Mouse (Mus musculus): ENCODE results near the gene Sult1e1.

Sult1e1 gene

DNA sequence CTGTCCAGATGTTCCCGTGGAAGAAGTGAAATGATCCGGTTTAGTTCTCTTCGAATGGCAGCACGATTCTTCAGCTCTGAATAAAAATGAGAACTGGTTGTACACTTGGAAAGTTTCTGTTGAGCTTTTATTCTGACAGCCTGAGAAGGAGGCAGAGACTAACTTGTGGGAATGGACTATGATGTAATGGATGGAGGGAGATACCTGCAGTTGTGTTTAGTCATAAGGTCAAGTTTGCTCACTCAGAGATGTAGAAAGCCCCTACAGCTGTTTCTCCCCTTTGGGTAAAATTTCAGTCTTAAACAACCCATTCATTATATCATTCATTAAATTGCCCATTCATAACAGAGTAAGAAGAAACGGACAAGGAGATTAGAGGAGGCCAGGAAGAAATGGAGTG, at the start of gene Sult1e1:
Gene Sult1e1, minus strand, starts transcription at position 101 of the 400 bp plus-strand sequence.
- no peak for DNase-seq

DNA sequence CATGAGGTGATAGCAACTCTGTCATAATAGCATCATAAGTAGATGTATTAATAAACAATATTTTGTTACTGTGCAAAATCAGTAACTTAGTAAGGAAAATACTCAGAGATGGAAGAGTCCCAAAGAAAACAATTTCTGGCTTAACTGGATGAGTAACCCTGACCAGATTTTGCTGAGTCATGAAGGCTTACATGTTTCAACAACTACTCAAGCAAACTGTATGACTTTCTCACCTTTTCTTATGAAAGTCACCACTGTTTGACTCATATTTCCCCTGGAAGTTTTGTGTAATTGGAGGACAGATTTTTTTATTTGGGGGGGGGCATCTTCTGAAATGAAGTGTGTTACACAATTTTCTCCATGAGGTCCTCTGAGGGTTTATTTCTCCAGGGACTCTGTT, 31.3 kb upstream of the Sult1e1 start:
- no peak for DNase-seq

DNA sequence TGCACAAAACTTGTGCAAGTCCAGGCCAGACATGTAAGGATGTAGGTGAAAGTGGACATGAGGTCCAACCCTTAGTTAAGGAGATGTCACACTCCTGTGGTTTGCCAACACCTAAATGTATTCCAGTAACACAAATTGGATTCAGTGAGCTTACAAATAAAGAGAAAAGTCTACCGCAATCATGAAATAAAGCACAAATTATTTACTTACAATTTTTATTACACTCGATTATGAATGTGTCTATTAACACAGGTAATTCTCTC, 23.7 kb upstream of the Sult1e1 start:
- DNase-seq, result no peak

DNA sequence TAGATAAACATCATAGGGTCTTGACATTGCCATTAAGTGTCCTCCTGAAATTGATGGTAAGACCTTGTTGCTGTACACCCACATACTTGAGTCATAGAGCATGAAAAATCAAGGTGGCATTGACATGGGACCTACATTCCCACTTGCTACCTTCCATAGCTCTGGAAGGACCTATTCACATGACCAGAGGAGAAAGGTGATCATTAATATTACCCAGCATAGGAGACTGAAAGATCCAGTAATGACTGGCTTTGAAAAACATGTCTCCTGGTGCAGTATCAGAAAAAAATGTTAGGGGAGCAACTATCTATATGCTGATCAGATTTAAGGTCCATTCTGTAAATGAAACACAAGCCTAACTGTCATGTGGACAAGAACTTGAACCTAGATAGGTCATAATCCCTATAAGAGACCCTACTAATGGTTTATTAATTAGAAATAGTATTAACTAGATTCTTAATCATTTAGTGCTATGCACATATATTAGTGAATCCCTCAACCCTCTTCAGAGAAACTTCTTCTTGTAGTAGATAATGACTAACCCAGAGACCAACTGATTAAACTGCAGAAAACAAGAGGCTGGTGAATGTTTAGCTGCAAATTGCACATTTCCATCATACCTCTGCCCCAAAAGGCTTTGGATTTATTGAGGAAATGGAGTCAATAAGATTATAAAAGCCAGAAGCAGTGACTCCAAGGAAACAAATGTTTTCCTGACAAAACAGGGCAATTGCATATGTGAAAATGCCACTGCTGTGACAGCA, 23.2 kb upstream of the Sult1e1 start:
- no peak for DNase-seq

DNA sequence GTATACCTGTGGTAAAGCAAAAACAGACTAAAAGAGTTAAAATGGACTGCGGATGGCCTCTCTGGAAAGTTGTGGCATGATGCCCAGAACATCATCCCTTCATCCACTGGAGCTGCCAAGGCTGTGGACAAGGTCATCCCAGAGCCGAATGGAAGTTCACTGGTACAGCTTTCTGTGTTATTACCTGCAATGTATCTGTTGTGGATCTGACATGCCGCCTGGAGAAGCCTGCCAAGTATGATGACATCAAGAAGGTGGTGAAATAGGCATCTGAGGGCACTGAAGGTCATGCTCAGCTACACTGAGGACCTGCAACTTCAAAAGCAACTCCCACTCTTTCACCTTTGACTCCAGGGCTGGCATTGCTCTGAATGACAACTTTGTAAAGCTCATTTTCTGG, 9.6 kb upstream of the Sult1e1 start:
- no peak for DNase-seq

DNA sequence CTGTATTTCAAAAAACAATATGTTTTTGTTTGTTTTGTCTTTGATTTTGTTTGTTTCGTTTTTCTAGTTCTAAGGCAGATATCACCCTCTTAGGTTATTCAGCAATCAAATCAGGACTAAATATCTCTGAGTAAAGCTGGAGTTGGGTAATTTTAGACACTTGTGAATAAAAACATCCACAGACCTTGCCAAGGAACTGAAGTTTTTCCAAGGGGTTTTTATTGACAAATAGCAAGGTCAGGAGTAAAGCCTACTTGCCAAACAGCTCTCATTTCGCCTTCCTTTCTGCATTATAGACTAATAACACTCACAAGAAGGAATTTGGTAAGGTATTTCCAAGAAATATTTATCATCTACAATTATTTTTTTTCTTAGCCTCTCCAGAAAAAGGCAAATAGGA, 6.5 kb upstream of the Sult1e1 start:
- no peak for DNase-seq

DNA sequence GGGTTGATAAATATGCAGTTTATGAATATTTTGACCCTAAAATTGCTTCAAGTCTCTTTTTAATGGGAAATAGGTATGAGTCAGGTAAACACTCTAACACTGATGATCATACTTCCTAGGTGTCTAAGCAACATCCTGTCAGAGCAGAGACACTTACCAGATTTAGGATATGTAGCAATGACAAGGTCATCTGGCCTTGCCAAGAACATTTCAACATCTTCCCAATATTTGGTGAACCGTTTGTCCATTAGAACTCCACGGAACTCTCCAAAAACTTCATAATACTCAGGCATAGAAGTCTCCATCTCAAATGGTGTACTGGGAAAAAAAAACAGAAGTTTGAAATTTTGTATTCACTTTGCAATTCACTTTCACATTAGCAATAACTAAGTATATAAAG, 1.5 kb downstream of the Sult1e1 start:
- DNase-seq, result no peak

DNA sequence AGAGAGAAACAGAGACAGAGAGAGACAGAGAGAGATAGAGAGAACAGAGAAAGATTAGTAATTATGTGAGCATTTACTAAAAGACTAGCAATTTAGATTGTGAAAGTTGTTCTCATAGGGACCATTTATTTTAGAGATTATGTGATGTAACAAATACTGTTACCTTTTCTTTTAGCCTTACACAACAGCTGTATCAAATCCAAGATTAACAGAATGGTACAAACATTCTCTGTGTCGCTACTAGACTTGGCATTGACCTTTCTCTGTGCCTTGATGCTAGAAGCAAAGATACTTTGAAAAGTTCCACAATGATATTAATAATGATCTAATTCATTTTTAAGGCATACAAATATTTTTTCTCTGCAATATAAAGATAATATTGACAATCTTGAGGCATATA, 11.0 kb downstream of the Sult1e1 start:
- DNase-seq, result no peak

DNA sequence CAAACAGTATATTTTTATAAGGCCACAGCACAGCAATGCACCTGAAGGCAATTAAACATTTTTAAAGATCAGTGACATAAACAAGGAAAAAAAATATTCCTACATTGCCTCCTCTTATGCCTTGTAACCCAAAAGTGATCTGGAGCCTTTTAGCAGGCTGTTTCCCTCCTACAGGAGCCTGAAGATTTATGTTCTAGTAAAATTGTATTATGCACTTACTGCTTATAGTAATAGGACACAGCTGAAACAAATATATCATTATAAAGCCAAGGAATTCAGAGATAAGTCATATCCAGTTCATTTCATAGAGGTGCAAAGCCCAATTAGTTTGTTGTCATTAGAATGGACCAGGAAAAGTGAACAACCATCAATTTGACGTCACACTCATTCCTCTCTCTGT, 17.2 kb downstream of the Sult1e1 start:
- DNase-seq, result no peak

DNA sequence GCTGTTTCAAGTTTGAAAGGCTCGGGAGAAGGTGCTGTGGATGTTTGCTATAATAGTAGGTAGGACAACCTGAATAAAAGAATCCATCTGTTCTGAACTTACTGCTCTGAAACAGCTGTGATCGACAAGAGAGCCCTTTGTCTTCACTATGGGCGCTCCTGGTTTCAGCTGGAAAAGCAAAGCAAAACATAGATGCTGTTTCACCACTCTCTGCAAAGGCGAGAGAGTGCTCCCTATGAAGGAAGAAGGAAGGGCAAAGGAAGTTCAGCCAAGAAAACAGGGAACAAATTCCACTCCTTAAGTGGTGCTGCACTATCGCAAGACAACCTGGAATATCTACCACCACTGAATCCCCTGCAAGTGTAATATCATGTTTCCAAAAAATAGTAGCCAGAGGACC, 17.9 kb downstream of the Sult1e1 start:
- DNase-seq, result no peak

DNA sequence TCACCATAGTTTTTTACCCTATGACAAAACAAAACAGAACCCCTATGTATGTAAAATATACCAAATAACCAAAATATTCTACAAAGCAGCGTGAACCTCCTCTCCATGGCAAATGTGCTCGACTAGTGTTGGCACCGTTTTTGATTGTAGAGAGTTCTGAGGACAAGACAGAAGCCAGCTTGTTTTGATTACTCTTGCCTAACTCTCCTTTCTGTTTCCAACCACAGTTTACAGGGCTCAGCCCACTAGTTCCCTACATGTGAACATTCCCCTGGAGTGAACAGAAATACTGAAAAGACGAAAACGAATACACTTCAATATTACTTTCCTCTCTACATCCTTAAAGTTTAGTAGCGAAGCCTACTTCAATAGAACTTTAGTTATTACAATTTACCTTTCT, 18.6 kb downstream of the Sult1e1 start:
- no peak for DNase-seq

DNA sequence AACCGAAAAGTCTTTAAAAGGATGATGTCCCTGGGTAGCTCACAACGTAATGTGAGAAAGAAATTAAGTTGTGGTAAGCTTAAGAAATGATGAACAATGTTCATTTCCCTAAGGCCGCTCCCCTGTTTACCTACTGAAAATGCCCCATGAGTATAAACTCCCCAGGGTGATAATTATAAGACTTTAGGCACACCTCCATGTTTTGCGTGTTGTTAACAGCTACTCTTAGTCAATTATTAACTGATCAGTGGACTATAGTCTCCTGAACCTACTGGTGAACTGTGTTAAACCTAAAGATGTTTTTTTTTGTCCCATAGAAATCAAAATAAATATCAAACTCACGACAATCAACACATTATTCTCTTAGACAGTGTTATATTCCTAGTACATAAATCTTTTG, 22.5 kb downstream of the Sult1e1 start, which contains the start of gene Sult1d1:
Gene Sult1d1, minus strand, starts transcription at position 183 of the 400 bp plus-strand sequence.
- DNase-seq, result no peak

DNA sequence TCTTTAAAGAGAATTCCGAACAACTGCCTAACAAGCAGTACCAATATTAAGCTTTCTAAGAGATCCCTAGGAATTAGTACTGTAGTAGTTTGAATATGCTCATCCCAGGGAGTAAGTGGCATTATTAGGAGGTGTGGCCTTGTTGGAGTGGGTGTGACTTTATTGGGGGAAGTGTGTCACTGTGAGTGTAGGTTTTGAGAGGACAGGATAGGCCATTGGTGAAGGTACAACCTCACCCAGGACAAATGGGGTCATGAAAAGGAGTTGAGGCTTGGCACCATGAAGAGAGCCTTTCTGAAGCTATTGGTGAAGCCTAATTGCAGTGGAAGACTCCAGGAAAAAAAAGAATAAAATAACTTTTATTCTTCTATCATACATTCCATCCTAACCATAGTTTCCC, 24.1 kb downstream of the Sult1e1 start:
- no peak for DNase-seq

DNA sequence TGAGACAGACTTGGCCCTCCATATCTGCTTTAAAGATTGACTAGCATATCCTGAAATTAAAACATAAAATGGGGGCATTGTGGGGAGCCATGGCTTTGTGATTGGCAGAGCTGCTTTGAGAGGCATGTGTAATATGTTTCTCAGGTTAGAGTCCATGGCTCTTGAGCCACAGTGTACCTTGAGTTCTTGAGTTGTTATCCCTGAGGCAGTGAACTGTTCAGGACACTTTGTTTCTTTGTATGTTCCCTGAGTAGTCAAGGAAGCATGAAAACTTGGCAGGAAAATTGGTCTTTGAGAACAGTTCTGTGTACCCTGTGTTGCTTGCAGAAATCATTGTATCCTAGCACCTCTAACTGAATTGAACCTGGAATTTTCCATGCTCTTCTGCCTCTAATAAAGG, 28.4 kb downstream of the Sult1e1 start:
- DNase-seq, result no peak

DNA sequence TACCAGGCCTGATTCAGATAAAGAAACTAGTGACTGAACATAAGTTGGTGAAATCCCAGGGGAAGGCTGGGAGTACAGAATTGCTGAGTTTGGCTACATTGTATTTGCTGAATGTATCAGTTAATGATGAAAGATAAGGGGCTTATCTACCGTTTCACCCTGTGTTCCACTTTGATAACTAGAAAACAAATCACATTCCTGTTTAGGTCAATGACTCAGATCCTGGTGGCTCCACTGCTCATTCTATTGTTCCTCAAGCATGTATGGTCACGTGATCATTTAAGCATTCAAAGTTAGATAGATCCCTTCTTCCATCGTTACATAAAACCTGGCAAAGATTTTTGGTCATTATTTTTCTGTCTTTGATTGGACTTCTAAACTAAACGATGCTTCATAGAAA, 28.9 kb downstream of the Sult1e1 start:
- DNase-seq, result no peak

DNA sequence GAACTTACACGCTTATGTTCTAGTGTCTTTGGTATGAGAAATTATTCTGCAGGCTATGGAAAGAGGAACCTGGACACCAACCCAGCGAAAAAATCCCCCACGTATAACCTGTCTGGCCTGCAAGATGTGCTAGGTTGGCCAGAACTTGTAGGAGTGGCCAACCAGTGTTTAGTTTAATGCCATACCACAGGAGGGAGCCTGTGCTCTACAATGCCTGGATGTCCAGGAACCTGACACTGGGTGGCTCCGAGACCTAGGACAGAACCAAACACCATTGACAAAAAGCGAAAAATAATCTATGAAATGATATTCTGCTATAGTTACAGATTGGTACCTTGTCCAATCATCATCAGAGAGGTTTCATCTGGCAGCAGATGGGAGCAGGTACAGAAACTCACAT, 31.2 kb downstream of the Sult1e1 start:
- DNase-seq, result no peak

DNA sequence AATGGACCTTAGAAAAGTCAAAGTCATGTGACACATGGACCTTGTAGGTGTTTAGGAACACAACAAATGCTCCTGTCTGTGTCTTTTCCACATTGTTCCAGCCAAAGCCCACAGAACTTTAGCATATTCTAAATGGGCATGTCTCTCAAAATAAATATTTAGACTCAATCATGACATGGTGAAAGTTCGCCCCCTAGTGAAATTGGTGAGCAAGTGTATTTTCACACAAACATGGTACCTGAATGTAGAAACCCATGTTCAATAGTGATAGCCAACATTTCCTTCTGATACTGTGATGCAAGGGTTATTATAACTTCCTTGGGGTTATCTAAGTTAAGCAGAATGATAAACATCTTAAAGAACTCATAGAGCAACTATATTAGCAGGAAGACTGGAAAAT, 40.5 kb downstream of the Sult1e1 start:
- no peak for DNase-seq

DNA sequence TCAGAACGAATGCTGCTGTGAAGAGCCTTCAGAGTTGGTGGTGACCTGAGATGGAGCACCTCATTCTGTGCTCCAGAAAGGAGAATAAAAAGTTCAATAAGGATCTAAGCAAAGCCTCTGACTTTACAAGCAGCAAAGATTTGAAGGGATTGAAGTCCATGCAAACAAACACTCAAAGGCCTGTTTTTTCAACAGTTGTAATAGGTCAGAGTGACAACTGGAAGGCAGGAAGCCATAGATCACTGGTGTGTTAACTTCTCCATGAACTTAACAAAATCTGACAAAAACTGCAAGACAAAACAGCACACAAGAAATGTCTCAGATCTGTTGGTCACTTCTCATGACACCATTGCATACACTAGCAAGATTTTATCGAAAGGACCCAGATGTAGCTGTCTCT, 53.3 kb downstream of the Sult1e1 start, which contains the start of gene Sult1b1:
Gene Sult1b1, minus strand, starts transcription at position 85 of the 400 bp plus-strand sequence.
- no peak for DNase-seq

DNA sequence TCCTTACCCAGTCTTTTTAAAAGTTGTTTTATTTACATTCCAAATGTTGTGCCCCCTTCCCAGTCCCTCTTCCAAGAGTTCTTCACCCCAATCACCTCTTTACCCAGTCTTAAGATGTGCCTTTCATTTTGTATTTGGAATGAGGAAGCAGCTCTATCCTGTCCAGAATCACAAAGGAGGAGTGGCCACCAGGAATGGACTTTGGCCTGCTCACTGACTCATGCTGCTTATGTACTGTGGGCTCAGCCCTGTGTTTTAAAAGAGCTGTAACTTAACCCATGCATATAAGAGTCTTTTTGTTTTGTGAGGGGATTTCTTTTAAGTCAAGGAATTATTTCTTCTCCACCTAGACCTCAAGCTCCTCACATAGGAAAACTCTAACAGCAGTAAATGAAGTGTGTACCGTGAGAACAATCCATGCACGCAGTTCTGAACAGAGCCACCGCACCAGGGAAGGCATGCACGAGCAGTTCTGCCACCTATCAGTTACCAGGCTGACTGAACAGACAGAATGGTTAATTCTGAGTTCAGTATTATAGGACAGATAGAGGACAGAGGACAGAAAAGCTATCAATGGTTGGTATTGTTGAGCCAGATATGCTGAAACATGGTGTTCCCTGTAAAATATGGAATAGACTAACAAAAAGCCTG, 55.3 kb downstream of the Sult1e1 start:
- no peak for DNase-seq

DNA sequence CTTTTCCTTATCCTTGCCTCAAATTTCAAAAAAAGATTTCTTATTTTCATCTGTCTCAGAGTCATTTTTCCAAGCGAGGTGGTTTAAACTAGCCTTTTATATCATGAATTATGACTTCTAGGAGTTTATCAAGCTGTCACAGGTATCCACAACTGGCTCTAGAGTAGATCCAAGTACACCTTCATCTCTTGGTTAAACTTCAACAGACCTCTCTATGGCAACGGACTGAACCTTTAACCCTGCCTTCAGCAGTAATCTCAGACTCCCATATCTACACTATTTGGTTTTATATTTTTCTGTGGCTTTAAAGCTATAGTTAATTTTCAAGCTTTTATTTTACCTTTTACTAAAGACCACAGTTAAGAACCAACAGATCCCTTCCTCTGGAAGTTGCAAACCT, 59.1 kb downstream of the Sult1e1 start:
- no peak for DNase-seq

Measured in cerebellum, adult 9-10 months (tissue).